Mouse (Mus musculus): ENCODE results near the gene Hist2h4. TPM values are rescaled to one million over a fixed set of nuclear protein-coding genes. Genes with fewer than 3 reads are reported as not detected.

Gene Hist2h4
- polyA plus RNA-seq, 1 experiment from 2014 or later, result 16.6 TPM

- ATAC-seq (ENCODE audit: insufficient read depth) (no peak), DNase-seq (peak; percentile 30)
- peak overlapping the region; percentile 88 for H3K27ac ChIP-seq (ENCODE audit: low read depth)
- no peaks in the 10 kb centered on the region for H3K9me3 ChIP-seq (ENCODE audit: low read depth, low read length)
- no peak for TF ChIP-seq CTCF (IDR thresholded peaks at IDR 0.05; ENCODE audit: low read depth)
- peak overlapping the region; percentile 89 for H3K4me2 ChIP-seq
- H3K36me3 ChIP-seq (ENCODE audit: insufficient read depth), result no peaks in the 10 kb centered on the region
- 72% methylated on average over 4 of the region's 4 CpGs for WGBS
- H3K9ac ChIP-seq, result peak overlapping the region; percentile 71
- H3K27me3 ChIP-seq (ENCODE audit: insufficient read depth, low read length), result no peaks in the 10 kb centered on the region
- peak overlapping the region; percentile 45 for H3K4me3 ChIP-seq (ENCODE audit: low read depth, low read length)
- 0 out of 2 replicates have a peak, but pooled peaks cover 2% of the 10 kb centered on the region for H3K4me1 ChIP-seq (ENCODE audit: insufficient read depth)
Observed at GRCm38 (mm10) chr3:96236834-96237334, 26.2 kb downstream of the Hist2h4 start.

GRCm38 (mm10) chr3:96235836-96236235 is 27.3 kb downstream of the Hist2h4 start:
- TF ChIP-seq CTCF (IDR thresholded peaks at IDR 0.05; ENCODE audit: low read depth), result no peak
- Histone ChIP-seq H3K36me3 (ENCODE audit: insufficient read depth) (no peaks in the 10 kb centered on the region), H3K9me3 (ENCODE audit: low read depth, low read length) (no peaks in the 10 kb centered on the region), H3K4me1 (ENCODE audit: insufficient read depth) (0 out of 2 replicates have a peak, but pooled peaks cover 2% of the 10 kb centered on the region), H3K9ac (no peak overlapping the region), H3K4me2 (no peak overlapping the region), H3K27ac (ENCODE audit: low read depth) (no peak overlapping the region), H3K4me3 (ENCODE audit: low read depth, low read length) (no peak overlapping the region), H3K27me3 (ENCODE audit: insufficient read depth, low read length) (no peaks in the 10 kb centered on the region)
- no peak for ATAC-seq (ENCODE audit: insufficient read depth)
- WGBS, result 21% methylated on average over 3 of the region's 3 CpGs
- DNase-seq, result no peak

GRCm38 (mm10) chr3:96234914-96235313 is 28.2 kb downstream of the Hist2h4 start:
- Histone ChIP-seq H3K27me3 (ENCODE audit: insufficient read depth, low read length) (no peaks in the 10 kb centered on the region), H3K9ac (no peak overlapping the region), H3K9me3 (ENCODE audit: low read depth, low read length) (no peaks in the 10 kb centered on the region), H3K4me1 (ENCODE audit: insufficient read depth) (0 out of 2 replicates have a peak, but pooled peaks cover 2% of the 10 kb centered on the region), H3K4me3 (ENCODE audit: low read depth, low read length) (no peak overlapping the region), H3K36me3 (ENCODE audit: insufficient read depth) (no peaks in the 10 kb centered on the region), H3K27ac (ENCODE audit: low read depth) (no peak overlapping the region), H3K4me2 (no peak overlapping the region)
- no peak for ATAC-seq (ENCODE audit: insufficient read depth)
- DNase-seq, result no peak
- 94% methylated on average over 2 of the region's 2 CpGs for WGBS
- no peak for TF ChIP-seq CTCF (IDR thresholded peaks at IDR 0.05; ENCODE audit: low read depth)

GRCm38 (mm10) chr3:96231758-96232120 is 31.4 kb downstream of the Hist2h4 start:
- no peak for ATAC-seq (ENCODE audit: insufficient read depth)
- no peak for TF ChIP-seq CTCF (IDR thresholded peaks at IDR 0.05; ENCODE audit: low read depth)
- WGBS, result 36% methylated on average over 2 of the region's 2 CpGs

GRCm38 (mm10) chr3:96230910-96231757 is 32.0 kb downstream of the Hist2h4 start:
- DNase-seq, result no peak
- no peaks in the 10 kb centered on the region for H3K27me3 ChIP-seq (ENCODE audit: insufficient read depth, low read length)
- TF ChIP-seq CTCF (IDR thresholded peaks at IDR 0.05; ENCODE audit: low read depth), result no peak
- no peak overlapping the region for H3K27ac ChIP-seq (ENCODE audit: low read depth)
- 0 out of 2 replicates have a peak, but pooled peaks cover 5% of the 10 kb centered on the region for H3K4me1 ChIP-seq (ENCODE audit: insufficient read depth)
- no peak overlapping the region for H3K4me2 ChIP-seq
- ATAC-seq (ENCODE audit: insufficient read depth), result no peak
- H3K9ac ChIP-seq, result no peak overlapping the region
- no peak overlapping the region for H3K4me3 ChIP-seq (ENCODE audit: low read depth, low read length)
- no peaks in the 10 kb centered on the region for H3K9me3 ChIP-seq (ENCODE audit: low read depth, low read length)
- no peaks in the 10 kb centered on the region for H3K36me3 ChIP-seq (ENCODE audit: insufficient read depth)
- WGBS, result 68% methylated on average over 4 of the region's 4 CpGs

More at GRCm38 (mm10) chr3:96231758-96232120, 31.4 kb downstream of the Hist2h4 start:
- no peak for DNase-seq
- H3K4me3 ChIP-seq (ENCODE audit: low read depth, low read length), result no peak overlapping the region
- no peaks in the 10 kb centered on the region for H3K9me3 ChIP-seq (ENCODE audit: low read depth, low read length)
- no peaks in the 10 kb centered on the region for H3K36me3 ChIP-seq (ENCODE audit: insufficient read depth)
- no peak overlapping the region for H3K4me2 ChIP-seq
- no peak overlapping the region for H3K27ac ChIP-seq (ENCODE audit: low read depth)
- H3K4me1 ChIP-seq (ENCODE audit: insufficient read depth), result 0 out of 2 replicates have a peak, but pooled peaks cover 3% of the 10 kb centered on the region
- H3K27me3 ChIP-seq (ENCODE audit: insufficient read depth, low read length), result no peaks in the 10 kb centered on the region
- no peak overlapping the region for H3K9ac ChIP-seq

- DNase-seq (no peak), ATAC-seq (ENCODE audit: insufficient read depth) (no peak)
- Histone ChIP-seq H3K9ac (no peak overlapping the region), H3K36me3 (ENCODE audit: insufficient read depth) (no peaks in the 10 kb centered on the region), H3K9me3 (ENCODE audit: low read depth, low read length) (no peaks in the 10 kb centered on the region), H3K4me2 (no peak overlapping the region), H3K27ac (ENCODE audit: low read depth) (no peak overlapping the region), H3K4me3 (ENCODE audit: low read depth, low read length) (no peak overlapping the region), H3K4me1 (ENCODE audit: insufficient read depth) (0 out of 2 replicates have a peak, but pooled peaks cover 5% of the 10 kb centered on the region), H3K27me3 (ENCODE audit: insufficient read depth, low read length) (no peaks in the 10 kb centered on the region)
- WGBS, result 59% methylated on average over 2 of the region's 2 CpGs
- TF ChIP-seq CTCF (IDR thresholded peaks at IDR 0.05; ENCODE audit: low read depth), result no peak
Observed at GRCm38 (mm10) chr3:96230404-96230803, 32.7 kb downstream of the Hist2h4 start.

GRCm38 (mm10) chr3:96228828-96229227 is 34.3 kb downstream of the Hist2h4 start:
- H3K4me3 ChIP-seq (ENCODE audit: low read depth, low read length), result no peak overlapping the region
- H3K36me3 ChIP-seq (ENCODE audit: insufficient read depth), result no peaks in the 10 kb centered on the region
- H3K4me2 ChIP-seq, result no peak overlapping the region
- H3K4me1 ChIP-seq (ENCODE audit: insufficient read depth), result 0 out of 2 replicates have a peak, but pooled peaks cover 5% of the 10 kb centered on the region
- H3K27me3 ChIP-seq (ENCODE audit: insufficient read depth, low read length), result no peaks in the 10 kb centered on the region
- no peak for DNase-seq
- 48% methylated on average over 2 of the region's 2 CpGs for WGBS
- H3K9me3 ChIP-seq (ENCODE audit: low read depth, low read length), result no peaks in the 10 kb centered on the region
- no peak overlapping the region for H3K27ac ChIP-seq (ENCODE audit: low read depth)
- H3K9ac ChIP-seq, result no peak overlapping the region
- TF ChIP-seq CTCF (IDR thresholded peaks at IDR 0.05; ENCODE audit: low read depth), result no peak
- ATAC-seq (ENCODE audit: insufficient read depth), result no peak
